Mouse (Mus musculus) monocyte, adult 59 days (primary cell): ENCODE results near the gene Etfbkmt. TPM values are rescaled to one million over a fixed set of nuclear protein-coding genes. Genes with fewer than 3 reads are reported as not detected.

Experiments
- total RNA-seq, 2 experiments: library from RNA; stranded (reverse); gene quantifications; one replicate each; pipeline ENCODE4 v1.2.4; 2023

Etfbkmt gene
- 1 to 10 TPM; 8.3 to 8.9 TPM for total RNA-seq

GRCm38 (mm10) chr6:149139471-149139870 is at the start of gene Etfbkmt:
Gene Etfbkmt, plus strand, starts transcription at chr6:149139849.

GRCm38 (mm10) chr6:149101076-149101942 is 38.3 kb upstream of the Etfbkmt start, which contains the start of gene Dennd5b:
Gene Dennd5b, minus strand, starts transcription at chr6:149101680.

GRCm38 (mm10) chr6:149129870-149130269 is 9.8 kb upstream of the Etfbkmt start, which contains the start of gene Gm10203:
Gene Gm10203, plus strand, starts transcription at chr6:149130170.

GRCm38 (mm10) chr6:149188041-149188924 is 48.6 kb downstream of the Etfbkmt start, which contains the start of gene Amn1:
Gene Amn1, minus strand, starts transcription at chr6:149188712.

Other genes with a start within 250 kb of the Etfbkmt start
- 1 to 10 TPM; 2.4 to 4.3 TPM for gene Caprin2, start 243.6 kb upstream of the Etfbkmt start, total RNA-seq
- 10 to 100 TPM; 16.7 to 21.8 TPM for gene Sinhcaf, start 193.4 kb upstream of the Etfbkmt start, total RNA-seq
- 1 to 10 TPM; 1.1 to 1.2 TPM for gene Dennd5b, start 38.2 kb upstream of the Etfbkmt start, total RNA-seq
- not detected for gene Gm10203, start 9.7 kb upstream of the Etfbkmt start, total RNA-seq
- 10 to 100 TPM; 23.3 to 27.8 TPM for gene Amn1, start 48.9 kb downstream of the Etfbkmt start, total RNA-seq
- 100 to 1,000 TPM; 115 to 147 TPM for gene Resf1, start 169.6 kb downstream of the Etfbkmt start, total RNA-seq